Mouse (Mus musculus): ENCODE measurements around the gene Acap2. TPM values are rescaled to one million over a fixed set of nuclear protein-coding genes. Genes with fewer than 3 reads are reported as not detected.

The Acap2 gene
- total and polyA plus RNA-seq, 3 experiments = 31.5 to 47.4 (median 36.9) TPM

DNA sequence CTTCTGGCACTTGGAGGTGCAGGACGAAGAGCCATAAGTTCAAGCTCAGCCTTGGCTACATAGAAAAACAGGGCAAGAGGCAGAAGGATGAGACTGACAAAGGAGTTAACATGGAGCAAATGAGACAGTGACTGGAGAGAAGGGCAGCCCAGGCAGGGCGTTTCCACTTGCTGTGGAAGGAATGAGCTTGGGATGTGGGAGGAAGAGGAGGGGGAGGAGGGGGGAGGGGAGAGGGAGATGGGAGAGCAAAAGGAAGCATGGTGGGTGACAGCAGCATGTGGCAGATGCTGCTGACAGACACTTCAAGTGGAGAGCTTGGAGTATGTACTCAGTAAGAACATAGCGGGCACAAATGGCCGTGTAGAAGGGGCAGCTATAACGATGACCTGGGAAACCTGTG, 37.2 kb upstream of the Acap2 start:
- Histone ChIP-seq H3K27ac (ENCODE audit: insufficient read depth, low read depth) (no peak overlapping the region), H3K9ac (ENCODE audit: insufficient read depth, low read depth) (no peak overlapping the region), H3K27me3 (replicated peaks) (no peaks in the 10 kb centered on the region), H3K9me3 (replicated peaks; ENCODE audit: low read length) (no peaks in the 10 kb centered on the region), H3K4me3 (replicated peaks in 1 of 3; ENCODE audit: low read depth in 2 of 3, low read length in 2 of 3, poor library complexity in 1 of 3) (no peak overlapping the region), H3K4me1 (ENCODE audit: control insufficient read depth in 1 of 2, insufficient read depth in 2 of 2) (peaks cover 16 to 28% of the 10 kb centered on the region in 2 experiments), H3K79me2 (replicated peaks; ENCODE audit: control insufficient read depth, extremely low read depth, insufficient read depth, poor library complexity, severe bottlenecking) (no peaks in the 10 kb centered on the region), H3K4me2 (ENCODE audit: insufficient read depth, low read depth, poor library complexity, severe bottlenecking) (no peak overlapping the region), H3K36me3 (replicated peaks in 1 of 2; ENCODE audit: control insufficient read depth in 1 of 2, insufficient read depth in 1 of 2, low read length in 1 of 2) (peaks cover 0 to 15% of the 10 kb centered on the region in 2 experiments)
- in situ Hi-C loops (cut with MboI; ENCODE audit: low pct_ligation_motif_present, low pct_unique_long_range_greater_than_20kb, low sequenced_read_pairs) (no loop called here), dilution Hi-C loops (cut with MboI; ENCODE audit: extremely low pct_ligation_motif_present, extremely low pct_unique_long_range_greater_than_20kb, low sequenced_read_pairs) (no loop called here)
- TF ChIP-seq NRF1 (IDR thresholded peaks at IDR 0.05; ENCODE audit: low read depth, low read length) = no peak
- no peak for TF ChIP-seq TBP (conservative IDR thresholded peaks at IDR 0.05; ENCODE audit: low read depth, low read length)
- no peak for TF ChIP-seq USF2 (conservative IDR thresholded peaks at IDR 0.05; ENCODE audit: low read depth, low read length)
- TF ChIP-seq MAZ (IDR thresholded peaks at IDR 0.05; ENCODE audit: low read depth, low read length) = no peak
- no peak for TF ChIP-seq KAT2A (IDR thresholded peaks at IDR 0.05; ENCODE audit: insufficient replicate concordance, low read length)
- TF ChIP-seq MAFK (IDR thresholded peaks at IDR 0.05; ENCODE audit: insufficient replicate concordance, low read length) = no peak
- TF ChIP-seq ZC3H11A (IDR thresholded peaks at IDR 0.05; ENCODE audit: low read depth, low read length) = no peak
- no peak for TF ChIP-seq MEF2A (IDR thresholded peaks at IDR 0.05; ENCODE audit: borderline replicate concordance, low read depth, low read length)
- TF ChIP-seq ZMIZ1 (IDR thresholded peaks at IDR 0.05; ENCODE audit: low read depth, low read length) = no peak
- no peak for DNase-seq (ENCODE audit: extremely low read depth)

GRCm38 (mm10) chr16:31235457-31236310, 34.6 kb upstream of the Acap2 start:
- in situ Hi-C loops (cut with MboI; ENCODE audit: low pct_ligation_motif_present, low pct_unique_long_range_greater_than_20kb, low sequenced_read_pairs) = no loop called here
- Histone ChIP-seq H3K4me3 (replicated peaks in 1 of 3; ENCODE audit: low read depth in 2 of 3, low read length in 2 of 3, poor library complexity in 1 of 3) (peak overlapping the region; percentile 28 to 49 (median 33)), H3K79me2 (replicated peaks; ENCODE audit: control insufficient read depth, extremely low read depth, insufficient read depth, poor library complexity, severe bottlenecking) (no peaks in the 10 kb centered on the region), H3K27me3 (replicated peaks) (no peaks in the 10 kb centered on the region), H3K9me3 (replicated peaks; ENCODE audit: low read length) (peaks cover 2% of the 10 kb centered on the region), H3K4me1 (ENCODE audit: control insufficient read depth in 1 of 2, insufficient read depth in 2 of 2) (peaks cover 18 to 31% of the 10 kb centered on the region in 2 experiments), H3K27ac (ENCODE audit: insufficient read depth, low read depth) (peak overlapping the region; percentile 42), H3K36me3 (replicated peaks in 1 of 2; ENCODE audit: control insufficient read depth in 1 of 2, insufficient read depth in 1 of 2, low read length in 1 of 2) (peaks cover 0 to 3% of the 10 kb centered on the region in 2 experiments), H3K9ac (ENCODE audit: insufficient read depth, low read depth) (peak overlapping the region; percentile 50), H3K4me2 (ENCODE audit: insufficient read depth, low read depth, poor library complexity, severe bottlenecking) (peak overlapping the region; percentile 75)
- DNase-seq (ENCODE audit: extremely low read depth) = peak; percentile 91
- dilution Hi-C loops (cut with MboI; ENCODE audit: extremely low pct_ligation_motif_present, extremely low pct_unique_long_range_greater_than_20kb, low sequenced_read_pairs) = no loop called here
- no peak for TF ChIP-seq USF1 (IDR thresholded peaks at IDR 0.05; ENCODE audit: low read depth, low read length)
- TF ChIP-seq SIN3A (IDR thresholded peaks at IDR 0.05; ENCODE audit: low read length) = peak; percentile 87
- peak; percentile 50 for TF ChIP-seq NELFE (IDR thresholded peaks at IDR 0.05; ENCODE audit: low read depth, low read length)
- TF ChIP-seq ELF1 (IDR thresholded peaks at IDR 0.05; ENCODE audit: low read depth, low read length) = peak; percentile 75
- TF ChIP-seq IRF4 (IDR thresholded peaks at IDR 0.05; ENCODE audit: low read depth, low read length) = peak; percentile 50
- 0 out of 2 replicates have a peak, but pooled peaks have one; percentile 27 for TF ChIP-seq MAZ (IDR thresholded peaks at IDR 0.05; ENCODE audit: low read depth, low read length)
- no peak for TF ChIP-seq NRF1 (IDR thresholded peaks at IDR 0.05; ENCODE audit: low read depth, low read length)
- no peak for TF ChIP-seq JUND (conservative IDR thresholded peaks at IDR 0.05; ENCODE audit: low read depth, low read length)
- no peak for TF ChIP-seq POLR2AphosphoS2 (IDR thresholded peaks at IDR 0.05; ENCODE audit: low read depth, low read length)
- no peak for TF ChIP-seq GABPA (IDR thresholded peaks at IDR 0.05; ENCODE audit: insufficient replicate concordance, low read depth, low read length)
- TF ChIP-seq PAX5 (IDR thresholded peaks at IDR 0.05; ENCODE audit: low read length) = no peak
- TF ChIP-seq E2F4 (IDR thresholded peaks at IDR 0.05; ENCODE audit: insufficient replicate concordance, low read depth, low read length) = no peak
- TF ChIP-seq USF2 (conservative IDR thresholded peaks at IDR 0.05; ENCODE audit: low read depth, low read length) = no peak
- TF ChIP-seq JUN (IDR thresholded peaks at IDR 0.05; ENCODE audit: insufficient read depth, low read depth, low read length) = no peak
- no peak for TF ChIP-seq ZNF384 (IDR thresholded peaks at IDR 0.05; ENCODE audit: low read depth, low read length)
- no peak for TF ChIP-seq HCFC1 (IDR thresholded peaks at IDR 0.05; ENCODE audit: low read depth, low read length)
- TF ChIP-seq MAX (IDR thresholded peaks at IDR 0.05; ENCODE audit: low read length) = peak; percentile 45
- TF ChIP-seq MYC (IDR thresholded peaks at IDR 0.05; ENCODE audit: low read depth, low read length) = no peak
- TF ChIP-seq EP300 (IDR thresholded peaks at IDR 0.05; ENCODE audit: low read length) = peak; percentile 37; the same call in 1 of the 2 replicates
- TF ChIP-seq ETS1 (conservative IDR thresholded peaks at IDR 0.05; ENCODE audit: low read depth, low read length) = peak; percentile 69
- TF ChIP-seq RAD21 (IDR thresholded peaks at IDR 0.05; ENCODE audit: low read depth, low read length) = no peak
- no peak for TF ChIP-seq MAFK (IDR thresholded peaks at IDR 0.05; ENCODE audit: insufficient replicate concordance, low read length)
- peak; percentile 60; the same call in 1 of the 2 replicates for TF ChIP-seq ZMIZ1 (IDR thresholded peaks at IDR 0.05; ENCODE audit: low read depth, low read length)
- no peak for TF ChIP-seq TBP (conservative IDR thresholded peaks at IDR 0.05; ENCODE audit: low read depth, low read length)
- TF ChIP-seq UBTF (IDR thresholded peaks at IDR 0.05; ENCODE audit: low read depth, low read length) = no peak
- no peak for TF ChIP-seq ZKSCAN1 (IDR thresholded peaks at IDR 0.05; ENCODE audit: borderline replicate concordance, low read depth, low read length)

Measured in CH12.LX (cell line).